Mouse (Mus musculus): ENCODE results near the gene Acad9. TPM values are rescaled to one million over a fixed set of nuclear protein-coding genes. Genes with fewer than 3 reads are reported as not detected.
"Not testable (repeated sequence)": the region's sequence is repeated elsewhere in the genome, so short reads cannot be mapped to it uniquely, and the experiment has no call there.

Acad9 gene
- polyA plus RNA-seq, 1 experiment from 2014 or later, result 25.9 TPM

- Histone ChIP-seq H3K9me3 (replicated peaks) (no peaks in the 10 kb centered on the region), H3K27ac (replicated peaks) (no peak overlapping the region), H3K4me3 (replicated peaks) (no peak overlapping the region), H3K27me3 (no peaks in the 10 kb centered on the region), H3K9ac (no peak overlapping the region), H3K4me2 (no peak overlapping the region), H3K36me3 (replicated peaks) (peaks cover 60% of the 10 kb centered on the region), H3K4me1 (replicated peaks) (no peaks in the 10 kb centered on the region)
- no peak for ATAC-seq (ENCODE audit: insufficient read depth)
- WGBS (ENCODE audit: insufficient replicate concordance), result 75% methylated on average over 9 of the region's 9 CpGs
These were observed 21.8 kb downstream of the Acad9 start for GRCm38 (mm10) chr3:36087591-36087990.

- no peak overlapping the region for H3K27ac ChIP-seq (replicated peaks)
- ATAC-seq (ENCODE audit: insufficient read depth), result no peak
- 83% methylated on average over 2 of the region's 2 CpGs for WGBS (ENCODE audit: insufficient replicate concordance)
- H3K9me3 ChIP-seq (replicated peaks), result no peaks in the 10 kb centered on the region
- no peak overlapping the region for H3K9ac ChIP-seq
- H3K27me3 ChIP-seq, result no peaks in the 10 kb centered on the region
- no peaks in the 10 kb centered on the region for H3K4me1 ChIP-seq (replicated peaks)
- no peak overlapping the region for H3K4me2 ChIP-seq
- no peak overlapping the region for H3K4me3 ChIP-seq (replicated peaks)
- peaks cover 4% of the 10 kb centered on the region; the same call in 1 of the 2 replicates for H3K36me3 ChIP-seq (replicated peaks)
These were observed 29.6 kb downstream of the Acad9 start for GRCm38 (mm10) chr3:36095371-36095770.

GRCm38 (mm10) chr3:36116076-36116475, 50.3 kb downstream of the Acad9 start:
- no peak overlapping the region for H3K9ac ChIP-seq
- 61% methylated on average over 4 of the region's 4 CpGs for WGBS (ENCODE audit: insufficient replicate concordance)
- no peak for ATAC-seq (ENCODE audit: insufficient read depth)

GRCm38 (mm10) chr3:36119684-36120548, 54.1 kb downstream of the Acad9 start:
- no peaks in the 10 kb centered on the region for H3K4me1 ChIP-seq (replicated peaks)
- ATAC-seq (ENCODE audit: insufficient read depth), result no peak
- H3K4me2 ChIP-seq, result no peak overlapping the region
- no peaks in the 10 kb centered on the region for H3K27me3 ChIP-seq
- H3K9ac ChIP-seq, result no peak overlapping the region
- H3K36me3 ChIP-seq (replicated peaks), result no peaks in the 10 kb centered on the region
- H3K4me3 ChIP-seq (replicated peaks), result no peak overlapping the region
- no peak overlapping the region for H3K27ac ChIP-seq (replicated peaks)
- H3K9me3 ChIP-seq (replicated peaks), result no peaks in the 10 kb centered on the region

More at GRCm38 (mm10) chr3:36116076-36116475, 50.3 kb downstream of the Acad9 start:
- Histone ChIP-seq H3K36me3 (replicated peaks) (no peaks in the 10 kb centered on the region), H3K4me3 (replicated peaks) (no peak overlapping the region), H3K27ac (replicated peaks) (no peak overlapping the region), H3K9me3 (replicated peaks) (no peaks in the 10 kb centered on the region), H3K4me1 (replicated peaks) (no peaks in the 10 kb centered on the region), H3K4me2 (no peak overlapping the region), H3K27me3 (no peaks in the 10 kb centered on the region)

GRCm38 (mm10) chr3:36126176-36126575, 60.4 kb downstream of the Acad9 start:
- H3K27ac ChIP-seq (replicated peaks); ATAC-seq (ENCODE audit: insufficient read depth); H3K4me2 ChIP-seq; H3K9me3 ChIP-seq (replicated peaks); H3K9ac ChIP-seq; H3K4me1 ChIP-seq (replicated peaks); H3K27me3 ChIP-seq; H3K36me3 ChIP-seq (replicated peaks); H3K4me3 ChIP-seq (replicated peaks): not testable (repeated sequence)
- 57% methylated on average over 9 of the region's 9 CpGs for WGBS (ENCODE audit: insufficient replicate concordance)

- no peaks in the 10 kb centered on the region for H3K4me1 ChIP-seq (replicated peaks)
- H3K4me2 ChIP-seq, result no peak overlapping the region
- no peaks in the 10 kb centered on the region for H3K27me3 ChIP-seq
- H3K4me3 ChIP-seq (replicated peaks), result no peak overlapping the region
- H3K9me3 ChIP-seq (replicated peaks), result no peaks in the 10 kb centered on the region
- H3K27ac ChIP-seq (replicated peaks), result no peak overlapping the region
- H3K9ac ChIP-seq, result no peak overlapping the region
- no peak for ATAC-seq (ENCODE audit: insufficient read depth)
- H3K36me3 ChIP-seq (replicated peaks), result no peaks in the 10 kb centered on the region
These were observed 70.4 kb downstream of the Acad9 start for GRCm38 (mm10) chr3:36136152-36136551.

GRCm38 (mm10) chr3:36137560-36137959, 71.8 kb downstream of the Acad9 start:
- H3K27me3 ChIP-seq, result no peaks in the 10 kb centered on the region
- no peaks in the 10 kb centered on the region for H3K4me1 ChIP-seq (replicated peaks)
- H3K36me3 ChIP-seq (replicated peaks), result no peaks in the 10 kb centered on the region
- H3K9ac ChIP-seq, result no peak overlapping the region
- H3K9me3 ChIP-seq (replicated peaks), result no peaks in the 10 kb centered on the region
- WGBS (ENCODE audit: insufficient replicate concordance), result 44% methylated on average over 2 of the region's 2 CpGs
- no peak overlapping the region for H3K27ac ChIP-seq (replicated peaks)
- no peak overlapping the region for H3K4me2 ChIP-seq
- ATAC-seq (ENCODE audit: insufficient read depth), result no peak
- H3K4me3 ChIP-seq (replicated peaks), result no peak overlapping the region

GRCm38 (mm10) chr3:36138171-36138660, 72.4 kb downstream of the Acad9 start:
- Histone ChIP-seq H3K9ac (no peak overlapping the region), H3K27ac (replicated peaks) (no peak overlapping the region), H3K27me3 (no peaks in the 10 kb centered on the region), H3K36me3 (replicated peaks) (no peaks in the 10 kb centered on the region), H3K4me1 (replicated peaks) (no peaks in the 10 kb centered on the region), H3K4me2 (no peak overlapping the region), H3K4me3 (replicated peaks) (no peak overlapping the region), H3K9me3 (replicated peaks) (no peaks in the 10 kb centered on the region)
- no peak for ATAC-seq (ENCODE audit: insufficient read depth)
- WGBS (ENCODE audit: insufficient replicate concordance), result 61% methylated on average over 1 of the region's 1 CpGs

GRCm38 (mm10) chr3:36138996-36139395, 73.2 kb downstream of the Acad9 start:
- no peak for ATAC-seq (ENCODE audit: insufficient read depth)
- Histone ChIP-seq H3K9me3 (replicated peaks) (no peaks in the 10 kb centered on the region), H3K27me3 (no peaks in the 10 kb centered on the region), H3K4me2 (no peak overlapping the region), H3K4me3 (replicated peaks) (no peak overlapping the region), H3K27ac (replicated peaks) (no peak overlapping the region), H3K36me3 (replicated peaks) (no peaks in the 10 kb centered on the region), H3K4me1 (replicated peaks) (no peaks in the 10 kb centered on the region), H3K9ac (no peak overlapping the region)

Other genes with a start within 250 kb of the Acad9 start
- 85.6 and 91.5 TPM in 2 replicates for gene Dcun1d1, start 128.5 kb upstream of the Acad9 start, polyA plus RNA-seq (2015; fragmentation: Nextera tagmentation; extraction: Ambion mirVana)
- 14.4 and 14.5 TPM in 2 replicates for gene Mccc1, start 65.3 kb upstream of the Acad9 start, polyA plus RNA-seq (2015; fragmentation: Nextera tagmentation; extraction: Ambion mirVana)
- gene Ccdc144b, start 12.4 kb upstream of the Acad9 start, polyA plus RNA-seq (2015; fragmentation: Nextera tagmentation; extraction: Ambion mirVana), result not detected in 2 replicates
- gene D3Ertd254e, start 85.0 kb downstream of the Acad9 start, polyA plus RNA-seq (2015; fragmentation: Nextera tagmentation; extraction: Ambion mirVana), result 0.82 and 0.89 TPM in 2 replicates
- not detected in 2 replicates for gene Qrfpr, start 156.3 kb downstream of the Acad9 start, polyA plus RNA-seq (2015; fragmentation: Nextera tagmentation; extraction: Ambion mirVana)

Measured in liver, embryonic 15.5 days (tissue).